Mouse (Mus musculus) liver, embryonic 14.5 days (tissue): ENCODE data around the gene Bnip1. TPM values are rescaled to one million over a fixed set of nuclear protein-coding genes. Genes with fewer than 3 reads are reported as not detected.

ENCODE experiments used
- ATAC-seq: fragments of 200-750 bp; cut with Nextera tagmentation; 2 replicates; pipeline ENCODE4 v1.8.0; 2017; ENCODE audit warnings: moderate number of reproducible peaks, mild to moderate bottlenecking, moderate library complexity; ENCODE audit not compliant: insufficient read depth
- DNase-seq, 3 experiments: peaks; one replicate each; pipeline ENCODE4 v3.0.0-alpha.2; 2012 to 2013; ENCODE audit warnings: low read depth in 3 of 3, low spot score in 3 of 3
- H3K27ac ChIP-seq: fragments of 300-500 bp; sonication (generic); 2 replicates; pipeline ENCODE4 v1.5.1; 2014; ENCODE audit warnings: moderate library complexity, mild to moderate bottlenecking, control low read depth, inconsistent platforms
- H3K27me3 ChIP-seq: fragments of 300-500 bp; sonication (generic); 2 replicates; pipeline ENCODE4 v1.6.1; 2014; ENCODE audit warnings: mild to moderate bottlenecking, low read length, moderate library complexity; ENCODE audit not compliant: control insufficient read depth, insufficient read depth
- H3K36me3 ChIP-seq: fragments of 300-500 bp; sonication (generic); replicated peaks from 2 replicates; pipeline ENCODE4 v1.6.1; 2014; ENCODE audit warnings: low read depth; ENCODE audit not compliant: control insufficient read depth, insufficient read depth
- H3K4me1 ChIP-seq, 2 experiments: fragments of 200-500 bp in 1 of 2; fragments of 300-500 bp in 1 of 2; sonication (generic) in 1 of 2; replicated peaks; 2 replicates each; pipeline ENCODE4 v1.6.1; 2012 to 2014; ENCODE audit warnings: antibody characterized with exemption in 1 of 2, inconsistent platforms in 1 of 2, low read length in 1 of 2; ENCODE audit not compliant: control insufficient read depth in 2 of 2, insufficient read depth in 2 of 2
- H3K4me2 ChIP-seq: fragments of 300-500 bp; sonication (generic); 2 replicates; pipeline ENCODE4 v1.6.1; 2014; ENCODE audit warnings: low read depth, mild to moderate bottlenecking, control low read depth, moderate library complexity
- H3K4me3 ChIP-seq, 2 experiments: fragments of 200-500 bp in 1 of 2; fragments of 300-500 bp in 1 of 2; sonication (generic) in 1 of 2; 2 replicates each; pipeline ENCODE4 v1.5.1; 2012 to 2014; ENCODE audit warnings: low read depth in 2 of 2, low read length in 2 of 2, mild to moderate bottlenecking in 2 of 2, control low read depth in 1 of 2, inconsistent platforms in 1 of 2, moderate library complexity in 1 of 2; ENCODE audit not compliant: insufficient read depth in 1 of 2
- H3K9ac ChIP-seq: fragments of 300-500 bp; sonication (generic); replicated peaks from 2 replicates; pipeline ENCODE4 v1.6.1; 2014; ENCODE audit warnings: mild to moderate bottlenecking, control low read depth, moderate library complexity
- H3K9me3 ChIP-seq: fragments of 300-500 bp; sonication (generic); 2 replicates; pipeline ENCODE4 v1.6.1; 2016; ENCODE audit warnings: low read length, mixed read lengths; ENCODE audit not compliant: control insufficient read depth
- CTCF ChIP-seq: IDR thresholded peaks from 2 replicates; pipeline ENCODE4 v1.5.1; 2016; ENCODE audit warnings: antibody characterized with exemption, low read depth, control low read depth
- EP300 ChIP-seq: IDR thresholded peaks from 2 replicates; pipeline ENCODE4 v1.6.1; 2016; ENCODE audit warnings: antibody characterized with exemption, low read depth
- WGBS: fragments of 180-500 bp; shearing (Covaris S2); extraction: QIAGEN DNeasy Blood & Tissue Kit; methylation state at CpG from one replicate; pipeline ENCODE4 v1.1.7; 2014; ENCODE audit not compliant: insufficient replicate concordance; 5-methylcytosine and 5-hydroxymethylcytosine counted together
- polyA plus RNA-seq, 2 experiments: library from polyadenylated mRNA; depleted of rRNA in 1 of 2; stranded (reverse) in 1 of 2; unstranded in 1 of 2; fragments of >200 nt; fragmentation: Nextera tagmentation in 1 of 2; extraction: Ambion mirVana in 1 of 2; gene quantifications; 2 replicates each; pipeline versions ENCODE4 v1.2.1 to v1.2.3; 2012 to 2014

Gene Bnip1
- polyA plus RNA-seq, 2 experiments = 13.7 to 15.0 TPM

- H3K9ac ChIP-seq = no peak overlapping the region
Measured at GRCm38 (mm10) chr17:26788986-26789385, 8.1 kb downstream of the Bnip1 start.

GRCm38 (mm10) chr17:26789460-26790268 is 8.8 kb downstream of the Bnip1 start:
- Histone ChIP-seq H3K4me2 (no peak overlapping the region), H3K9ac (no peak overlapping the region), H3K36me3 (peaks cover 11% of the 10 kb centered on the region), H3K4me1 (peaks cover 0 to 2% of the 10 kb centered on the region in 2 experiments; a peak in 2 of 4 replicates), H3K9me3 (no peaks in the 10 kb centered on the region), H3K27me3 (no peaks in the 10 kb centered on the region), H3K4me3 (no peak overlapping the region), H3K27ac (no peak overlapping the region)
- DNase-seq = no peak
- 79% methylated on average over 8 of the region's 8 CpGs for WGBS
- TF ChIP-seq EP300 (no peak), CTCF (no peak)
- ATAC-seq = no peak

More at GRCm38 (mm10) chr17:26788986-26789385, 8.1 kb downstream of the Bnip1 start:
- ATAC-seq (no peak), DNase-seq (no peak)
- no peaks in the 10 kb centered on the region for H3K27me3 ChIP-seq
- no peak overlapping the region for H3K4me3 ChIP-seq
- no peak overlapping the region for H3K27ac ChIP-seq
- peaks cover 0 to 5% of the 10 kb centered on the region in 2 experiments; a peak in 2 of 4 replicates for H3K4me1 ChIP-seq
- TF ChIP-seq CTCF = no peak
- no peak for TF ChIP-seq EP300
- H3K36me3 ChIP-seq = peaks cover 11% of the 10 kb centered on the region
- 87% methylated on average over 8 of the region's 8 CpGs for WGBS
- H3K4me2 ChIP-seq = no peak overlapping the region
- H3K9me3 ChIP-seq = no peaks in the 10 kb centered on the region

GRCm38 (mm10) chr17:26790269-26791214 is 9.7 kb downstream of the Bnip1 start:
- no peak overlapping the region for H3K4me2 ChIP-seq
- no peaks in the 10 kb centered on the region for H3K27me3 ChIP-seq
- no peaks in the 10 kb centered on the region for H3K9me3 ChIP-seq
- WGBS = 76% methylated on average over 11 of the region's 11 CpGs
- no peak overlapping the region for H3K4me3 ChIP-seq
- no peak overlapping the region for H3K9ac ChIP-seq
- DNase-seq = no peak
- ATAC-seq = no peak
- H3K27ac ChIP-seq = no peak overlapping the region
- 0 out of 4 replicates have a peak, but pooled peaks cover 0 to 1% of the 10 kb centered on the region in 2 experiments for H3K4me1 ChIP-seq
- H3K36me3 ChIP-seq = peaks cover 11% of the 10 kb centered on the region
- TF ChIP-seq CTCF (no peak), EP300 (no peak)

DNA sequence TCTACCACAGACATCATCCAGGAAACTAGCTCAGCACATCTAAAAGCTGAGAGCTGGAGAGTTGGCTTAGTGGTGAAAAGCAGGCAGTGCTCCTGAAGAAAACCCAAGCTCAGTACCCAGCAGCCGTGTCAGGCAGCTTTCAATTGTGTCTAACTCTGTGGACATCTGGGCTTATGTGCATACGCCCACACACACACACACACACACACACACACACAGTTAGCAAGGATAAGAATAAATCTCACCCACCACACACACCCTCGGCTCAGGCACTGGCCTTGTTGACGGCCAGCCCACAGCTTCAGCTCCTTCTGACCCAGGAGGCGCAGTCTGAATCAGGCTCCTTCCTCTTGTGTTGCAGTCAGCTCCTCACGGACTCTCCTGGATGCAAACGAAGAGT is 10.7 kb downstream of the Bnip1 start:
- Histone ChIP-seq H3K36me3 (peaks cover 11% of the 10 kb centered on the region), H3K4me2 (no peak overlapping the region), H3K27me3 (no peaks in the 10 kb centered on the region), H3K4me3 (no peak overlapping the region), H3K9me3 (no peaks in the 10 kb centered on the region), H3K9ac (no peak overlapping the region), H3K27ac (no peak overlapping the region), H3K4me1 (0 out of 4 replicates have a peak, but pooled peaks cover 0 to under 1% of the 10 kb centered on the region in 2 experiments)
- ATAC-seq (no peak), DNase-seq (no peak)
- TF ChIP-seq EP300 (no peak), CTCF (no peak)
- 70% methylated on average over 7 of the region's 7 CpGs for WGBS

- H3K36me3 ChIP-seq = peaks cover 11% of the 10 kb centered on the region
- no peak overlapping the region for H3K4me3 ChIP-seq
- H3K9ac ChIP-seq = no peak overlapping the region
- no peak overlapping the region for H3K27ac ChIP-seq
- H3K4me2 ChIP-seq = no peak overlapping the region
- H3K27me3 ChIP-seq = no peaks in the 10 kb centered on the region
- TF ChIP-seq CTCF (no peak), EP300 (no peak)
- no peaks in the 10 kb centered on the region for H3K9me3 ChIP-seq
- ATAC-seq (no peak), DNase-seq (no peak)
- H3K4me1 ChIP-seq = no peaks in the 10 kb centered on the region
- WGBS = 84% methylated on average over 15 of the region's 15 CpGs
Measured at GRCm38 (mm10) chr17:26792096-26792495, 11.2 kb downstream of the Bnip1 start.
